Mouse (Mus musculus): ENCODE results near the gene Phc1.

Phc1 gene

DNA sequence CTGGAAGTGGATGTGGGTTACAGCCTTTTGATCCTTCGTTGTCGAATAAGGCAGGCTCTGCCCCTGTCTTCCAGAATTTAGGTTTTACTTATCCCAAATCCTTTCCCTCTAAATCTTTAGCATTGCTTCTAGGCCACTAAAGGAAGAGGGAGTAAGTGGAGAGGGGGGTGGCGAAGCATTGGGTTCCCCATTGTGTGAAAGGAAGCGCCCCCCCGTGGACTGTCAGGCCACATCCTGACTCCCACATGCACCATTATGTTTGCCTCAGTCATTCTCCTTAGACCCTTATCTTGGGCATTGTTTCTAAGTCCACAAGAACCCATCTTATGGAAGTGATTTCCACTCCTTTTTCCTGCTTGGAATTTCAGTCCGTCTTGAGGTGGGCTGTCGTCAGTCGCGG is 45.1 kb downstream of the Phc1 start:
- no peak for DNase-seq (ENCODE audit: low spot score)

DNA sequence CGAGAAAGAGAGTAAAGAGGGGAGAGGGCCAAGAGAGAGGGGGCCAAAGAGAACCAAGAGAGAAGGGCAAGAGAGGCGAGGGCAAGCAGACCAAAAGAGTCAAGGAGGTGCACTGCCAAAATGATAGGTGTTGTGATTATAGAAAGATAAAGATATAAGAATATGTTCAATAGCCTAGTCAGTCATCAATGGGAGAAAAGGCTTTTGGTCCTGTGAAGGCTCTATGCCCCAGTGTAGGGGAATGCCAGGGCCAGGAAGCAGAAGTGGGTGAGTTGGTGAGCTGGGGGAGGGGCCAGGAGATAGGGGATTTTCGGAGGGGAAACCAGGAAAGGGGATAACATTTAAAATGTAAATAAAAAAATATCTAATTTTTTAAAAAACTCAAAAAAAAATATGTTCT is 46.1 kb downstream of the Phc1 start:
- DNase-seq (ENCODE audit: low spot score): no peak

DNA sequence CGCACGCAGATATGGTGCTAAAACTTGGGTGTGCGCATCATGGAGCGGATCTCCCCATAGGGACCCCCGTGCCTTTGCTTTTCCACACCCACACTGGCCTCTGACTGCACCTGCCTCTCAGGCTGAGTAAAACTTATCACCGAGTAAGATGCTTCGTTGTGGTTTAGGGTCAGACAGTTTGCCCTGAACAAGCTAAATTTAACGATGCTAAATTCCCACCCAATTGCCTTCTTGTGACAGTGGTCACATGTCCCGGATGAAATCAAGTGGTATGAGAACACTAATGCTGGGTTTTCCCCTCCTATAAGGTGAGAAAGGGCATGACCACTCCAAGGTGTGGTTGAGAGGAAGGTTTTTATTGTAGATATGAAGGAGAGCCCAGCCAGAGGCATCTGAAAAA is 46.6 kb downstream of the Phc1 start:
- DNase-seq (ENCODE audit: low spot score): no peak

- no peak for DNase-seq (ENCODE audit: low spot score)
Observed at GRCm38 (mm10) chr6:122293121-122293520, 47.2 kb downstream of the Phc1 start.

DNA sequence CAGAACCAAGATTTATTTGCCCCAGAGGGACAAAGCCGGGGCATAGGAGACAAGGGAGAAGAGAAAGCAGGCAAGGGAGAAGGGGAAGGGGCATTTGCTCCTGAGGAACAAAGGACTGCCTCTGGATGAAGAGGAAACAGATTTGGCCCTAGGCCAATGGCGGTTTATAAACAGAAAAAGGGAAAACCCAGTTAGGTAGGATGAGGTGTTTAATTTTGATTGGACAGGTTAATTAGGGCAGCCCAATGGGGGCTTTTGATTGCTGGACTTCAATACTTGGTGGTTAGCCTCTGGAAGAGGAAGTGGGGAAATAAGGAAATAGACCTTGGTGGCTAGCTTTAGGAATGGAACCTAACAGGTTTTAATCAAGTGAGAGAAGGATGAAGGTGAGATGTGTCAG is 48.2 kb downstream of the Phc1 start:
- DNase-seq (ENCODE audit: low spot score): no peak

GRCm38 (mm10) chr6:122291735-122292134 is 48.6 kb downstream of the Phc1 start:
- DNase-seq (ENCODE audit: low spot score): no peak

DNA sequence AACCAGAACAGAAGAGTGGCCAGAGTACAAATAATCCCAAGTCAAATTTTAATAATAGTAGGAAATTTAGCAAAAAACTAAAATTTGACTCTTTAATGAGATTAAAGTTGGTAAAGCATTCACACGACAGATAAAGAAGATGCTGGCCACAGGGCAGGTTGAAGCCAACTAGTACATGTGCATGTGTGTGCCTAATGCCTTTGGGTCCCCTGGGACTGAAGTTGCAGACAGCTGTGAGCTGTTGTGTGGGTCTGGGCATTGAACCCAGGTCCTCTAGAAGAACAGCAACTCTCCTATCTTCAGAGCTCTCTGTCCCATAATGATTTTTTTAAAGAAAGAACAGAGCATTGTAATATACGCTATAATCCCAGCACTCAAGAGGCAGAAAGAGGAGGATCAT is 49.1 kb downstream of the Phc1 start:
- DNase-seq (ENCODE audit: low spot score): no peak

DNA sequence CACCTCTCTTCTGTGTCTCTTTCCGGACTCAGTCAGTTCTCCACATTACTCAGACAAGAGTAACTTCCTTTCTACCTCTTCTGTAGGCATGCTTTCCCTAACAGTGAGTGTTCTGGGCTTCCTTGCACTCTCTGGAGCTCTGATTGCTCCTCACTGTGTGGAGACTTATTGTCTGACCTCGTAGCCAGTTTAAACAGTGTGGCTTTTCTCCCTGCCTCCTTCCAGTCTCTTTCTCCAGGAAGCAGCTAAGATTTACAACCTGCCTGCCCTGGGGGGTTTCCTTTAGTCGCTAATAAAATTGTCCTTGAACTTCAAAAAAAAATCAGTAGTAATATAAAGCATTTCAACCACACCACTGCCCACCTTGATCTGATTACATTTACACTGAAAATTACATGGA is 50.1 kb downstream of the Phc1 start:
- DNase-seq (ENCODE audit: low spot score): no peak

DNA sequence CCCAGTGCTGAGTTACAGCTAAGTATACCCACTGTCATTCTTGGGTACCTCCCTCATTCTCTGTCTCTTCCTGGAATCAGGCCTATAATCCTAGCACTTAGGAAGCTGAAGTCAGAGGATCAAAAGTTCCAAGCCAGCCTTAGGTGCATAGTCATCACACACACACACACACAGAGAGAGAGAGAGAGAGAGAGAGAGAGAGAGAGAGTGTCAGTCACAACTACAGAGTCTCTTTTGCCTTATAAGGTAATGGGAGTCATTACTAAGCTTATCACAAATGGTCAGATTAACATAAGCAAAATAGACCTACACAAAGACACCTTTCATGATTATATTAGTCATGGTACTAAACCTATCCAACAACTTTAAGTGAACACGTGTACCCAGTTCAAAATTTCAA is 51.0 kb downstream of the Phc1 start:
- DNase-seq (ENCODE audit: low spot score): no peak

- DNase-seq (ENCODE audit: low spot score): no peak
Observed at GRCm38 (mm10) chr6:122288263-122288662, 52.1 kb downstream of the Phc1 start.

- DNase-seq (ENCODE audit: low spot score): no peak
Observed at GRCm38 (mm10) chr6:122284823-122285222, 55.5 kb downstream of the Phc1 start.

GRCm38 (mm10) chr6:122284304-122284703 is 56.1 kb downstream of the Phc1 start:
- no peak for DNase-seq (ENCODE audit: low spot score)

- DNase-seq (ENCODE audit: low spot score): no peak
Observed at GRCm38 (mm10) chr6:122283429-122283828, 56.9 kb downstream of the Phc1 start.

- no peak for DNase-seq (ENCODE audit: low spot score)
Observed at GRCm38 (mm10) chr6:122282782-122283181, 57.6 kb downstream of the Phc1 start, which contains the start of gene Klrg1. TSS of gene Klrg1 (minus strand) at chr6:122282882.

- no peak for DNase-seq (ENCODE audit: low spot score)
Observed at GRCm38 (mm10) chr6:122276565-122276964, 63.8 kb downstream of the Phc1 start.

GRCm38 (mm10) chr6:122274546-122274945 is 65.8 kb downstream of the Phc1 start:
- DNase-seq (ENCODE audit: low spot score): no peak

DNA sequence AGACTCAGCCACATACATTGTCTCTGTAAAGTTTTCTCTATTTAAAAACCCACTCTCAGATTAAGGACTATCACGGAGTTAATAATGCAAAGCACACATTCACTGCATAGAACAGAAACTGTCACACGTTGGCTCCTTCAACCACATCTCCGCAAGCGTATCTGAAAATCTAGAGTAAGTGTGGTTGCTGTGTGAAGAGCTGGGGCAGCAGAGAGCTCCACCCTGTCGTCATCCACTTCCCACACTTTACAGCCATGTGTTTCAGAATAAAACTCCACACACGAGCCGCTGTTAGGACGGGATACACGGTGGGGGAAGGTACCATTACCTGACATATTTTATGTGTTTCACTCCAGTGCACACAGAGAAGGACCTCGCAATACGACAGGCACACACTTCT is 70.2 kb downstream of the Phc1 start:
- DNase-seq (ENCODE audit: low spot score): no peak

DNA sequence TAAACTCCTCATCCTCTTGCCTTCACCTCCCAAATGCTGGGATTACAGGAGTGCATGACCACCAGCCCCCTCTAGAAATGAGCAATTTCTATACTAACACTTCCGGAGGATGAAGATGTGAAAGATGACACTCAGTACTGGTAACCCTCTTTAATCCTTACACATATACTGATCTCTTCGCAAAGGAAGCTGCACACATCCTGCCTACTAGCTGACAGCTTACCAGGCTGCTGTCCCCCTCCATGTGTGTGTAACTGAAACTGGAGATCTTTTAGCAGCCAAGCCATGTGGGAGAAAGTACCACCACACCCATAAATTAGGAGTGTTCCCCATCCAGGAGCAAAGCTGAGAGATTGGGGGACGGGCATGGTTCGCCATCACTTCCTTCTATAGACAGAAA is 71.2 kb downstream of the Phc1 start:
- DNase-seq (ENCODE audit: low spot score): no peak

DNA sequence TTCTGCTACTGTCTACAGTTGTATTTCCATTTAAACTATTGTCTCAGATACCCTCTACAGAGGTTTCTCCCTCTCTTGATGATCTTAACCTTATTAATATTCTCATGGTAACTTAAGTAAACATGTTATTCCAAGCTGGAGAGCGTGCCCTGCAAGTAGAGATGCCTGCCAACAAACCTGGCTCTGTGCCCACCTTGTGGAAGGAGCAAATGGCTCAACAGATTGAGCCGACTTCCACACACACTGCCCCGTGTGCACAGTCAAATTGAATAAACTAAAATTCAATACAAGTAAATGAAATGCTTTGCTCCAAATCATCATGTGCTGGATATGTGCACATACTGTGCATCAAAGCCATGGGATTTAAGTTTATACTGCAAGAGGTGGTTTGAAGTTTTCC is 71.8 kb downstream of the Phc1 start:
- peak; percentile 30 for DNase-seq (ENCODE audit: low spot score)

All from lung, postnatal 25 days (tissue).